17 mouse cellular contexts compared by ENCODE assay signal in the genomic region with DNA sequence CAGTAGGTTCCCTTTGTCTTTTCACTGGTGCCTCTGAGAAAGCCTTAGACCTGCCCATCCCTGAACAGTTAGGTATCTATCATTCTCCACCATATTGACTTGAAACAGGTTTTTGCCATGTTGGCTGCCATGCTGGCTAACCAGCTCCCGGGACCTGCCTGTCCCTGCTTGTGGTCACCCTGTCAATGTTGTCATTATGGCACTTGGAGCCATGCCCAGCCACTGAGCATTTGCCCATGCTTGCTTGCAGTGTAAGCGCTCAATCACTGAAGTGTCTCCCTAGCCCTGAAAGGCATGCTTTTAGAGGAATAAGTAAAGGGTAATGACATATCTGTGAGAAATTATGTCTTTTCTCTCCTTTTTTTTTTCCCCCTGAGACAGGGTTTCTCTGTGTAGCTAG. TPM values are rescaled to one million over a fixed set of nuclear protein-coding genes. Genes with fewer than 3 reads are reported as not detected.
DNase-seq lines count a peak whose midpoint lies in the region; ATAC-seq lines count a peak whose summit lies in the region.
"Had no signal": no experiment of that assay in that cellular context is flagged by ENCODE, and none has a peak within 500 bp of the region (broad histone marks: within the 10 kb centered on the region; RNA-seq: fewer than 3 reads in every experiment).

No protein-coding gene starts in this region.

- peak; percentile 60 for DNase-seq in adrenal gland, postnatal 14 days
- no peak for DNase-seq in adrenal gland, adult 18-20 months (ENCODE audit: low spot score in 2 of 2)
- DNase-seq in kidney, adult 8-10 months = peak; percentile 17 to 24
- DNase-seq in right cerebral cortex, postnatal 4 days = peak; percentile 7
- no peak for DNase-seq in right cerebral cortex, postnatal 14 days
- no peak for DNase-seq in layer of hippocampus, postnatal 10 days (ENCODE audit: low spot score in 2 of 2)
- DNase-seq: cerebellum, adult 11 months; gastrocnemius, postnatal 36 days; lung, adult 2 months; right cerebral cortex, postnatal 25 days; thymus, postnatal 4 days had no signal

- no peak overlapping the region for H3K4me3 ChIP-seq in kidney, embryonic 14.5 days (ENCODE audit: low read length)
- H3K4me3 ChIP-seq: megakaryocyte, embryonic 14.5 days; neural tube, embryonic 12.5 days had no signal

- H3K9me3 ChIP-seq in kidney, embryonic 14.5 days (ENCODE audit: control insufficient read depth, low read length) = no peaks in the 10 kb centered on the region
- H3K9me3 ChIP-seq: megakaryocyte, embryonic 14.5 days; neural tube, embryonic 12.5 days had no signal

- no peaks in the 10 kb centered on the region for H3K36me3 ChIP-seq in kidney, embryonic 14.5 days (ENCODE audit: control insufficient read depth, insufficient read depth, low read length)
- H3K36me3 ChIP-seq: neural tube, embryonic 12.5 days had no signal

- H3K4me2 ChIP-seq in kidney, embryonic 14.5 days (replicated peaks; ENCODE audit: low read depth, low read length) = no peak overlapping the region
- H3K4me2 ChIP-seq: heart, embryonic 11.5 days; neural tube, embryonic 12.5 days had no signal

- WGBS in kidney, embryonic 14.5 days = 85% methylated on average over 2 of the region's 2 CpGs

- H3K27me3 ChIP-seq in kidney, embryonic 14.5 days (ENCODE audit: control insufficient read depth, insufficient read depth, low read length) = no peaks in the 10 kb centered on the region
- H3K27me3 ChIP-seq: neural tube, embryonic 12.5 days; Patski had no signal

- ATAC-seq in kidney, embryonic 14.5 days (ENCODE audit: low FRiP score, low TSS enrichment) = no peak
- no peak for ATAC-seq in erythroid progenitor cell, adult 5-6 weeks (replicated peaks; ENCODE audit: low FRiP score, poor library complexity, severe bottlenecking)
- ATAC-seq: Patski had no signal

- H3K4me1 ChIP-seq in kidney, embryonic 14.5 days (ENCODE audit: control insufficient read depth, insufficient read depth, low read length) = no peaks in the 10 kb centered on the region
- H3K4me1 ChIP-seq: neural tube, embryonic 12.5 days had no signal

- H3K27ac ChIP-seq in kidney, embryonic 14.5 days (ENCODE audit: low read depth, low read length) = no peak overlapping the region
- H3K27ac ChIP-seq: neural tube, embryonic 12.5 days had no signal

- H3K9ac ChIP-seq in kidney, embryonic 14.5 days (ENCODE audit: low read depth, low read length) = no peak overlapping the region
- H3K9ac ChIP-seq: neural tube, embryonic 12.5 days had no signal

RNA-seq across cellular contexts. Expression of a gene that starts 6.4 kb away (rescaled TPM):
- total RNA-seq in adrenal gland, postnatal 14 days (2021) = 53.9 and 58.5 TPM in 2 replicates
- 10 to 100 TPM; 59.6 to 76.5 TPM for total RNA-seq in adrenal gland, adult 18-20 months (2021)
- polyA plus RNA-seq in kidney, embryonic 14.5 days (2014; fragmentation: Nextera tagmentation; extraction: Ambion mirVana) = 28.6 and 40.0 TPM in 2 replicates
- 417 and 504 TPM in 2 replicates for total RNA-seq in erythroid progenitor cell, adult 5-6 weeks (2015; ENCODE audit: low replicate concordance)
- 368 and 504 TPM in 2 replicates for total RNA-seq in erythroid progenitor cell, adult 5-6 weeks (2017; ENCODE audit: low replicate concordance)
- total RNA-seq in layer of hippocampus, postnatal 10 days (2021) = 10 to 100 TPM; 63.2 to 66.3 TPM

Comparison
In these comparisons a context has a peak if more than half of its experiments do, and no peak if none do; other contexts are left out.
1. DNase-seq: peak in adrenal gland, postnatal 14 days (single experiment), kidney, adult 8-10 months (2 of 2) and right cerebral cortex, postnatal 4 days (single experiment); none in adrenal gland, adult 18-20 months (0 of 2), right cerebral cortex, postnatal 14 days (single experiment) and layer of hippocampus, postnatal 10 days (0 of 2).